Mouse (Mus musculus) thymus, postnatal 14 days (tissue): ENCODE data around the gene Atf6.
A peak's percentile ranks its signal among the peaks of the same experiment; 100 is the strongest.

Source experiments
- DNase-seq: peaks from one replicate; pipeline ENCODE4 v3.0.0; 2021

Atf6 gene

GRCm38 (mm10) chr1:170845448-170846307 is 21.9 kb downstream of the Atf6 start:
- no peak for DNase-seq

GRCm38 (mm10) chr1:170844380-170844779 is 23.2 kb downstream of the Atf6 start:
- DNase-seq = peak; percentile 29

GRCm38 (mm10) chr1:170839685-170840084 is 27.9 kb downstream of the Atf6 start:
- DNase-seq = no peak

GRCm38 (mm10) chr1:170834756-170835155 is 32.8 kb downstream of the Atf6 start:
- peak; percentile 16 for DNase-seq

- DNase-seq = no peak
Observed at GRCm38 (mm10) chr1:170829781-170830180, 37.8 kb downstream of the Atf6 start.

- no peak for DNase-seq
Observed at GRCm38 (mm10) chr1:170829344-170829743, 38.2 kb downstream of the Atf6 start.

- no peak for DNase-seq
Observed at GRCm38 (mm10) chr1:170820103-170820814, 47.3 kb downstream of the Atf6 start.

GRCm38 (mm10) chr1:170815287-170816004 is 52.1 kb downstream of the Atf6 start:
- no peak for DNase-seq

GRCm38 (mm10) chr1:170812822-170813221 is 54.7 kb downstream of the Atf6 start:
- no peak for DNase-seq

- DNase-seq = no peak
Observed at GRCm38 (mm10) chr1:170807600-170808270, 59.8 kb downstream of the Atf6 start.

- no peak for DNase-seq
Observed at GRCm38 (mm10) chr1:170804721-170805120, 62.9 kb downstream of the Atf6 start.

- no peak for DNase-seq
Observed at GRCm38 (mm10) chr1:170802669-170803068, 64.9 kb downstream of the Atf6 start.

GRCm38 (mm10) chr1:170800694-170801093 is 66.9 kb downstream of the Atf6 start:
- DNase-seq = peak; percentile 24

- DNase-seq = no peak
Observed at GRCm38 (mm10) chr1:170795741-170796347, 71.7 kb downstream of the Atf6 start.

- no peak for DNase-seq
Observed at GRCm38 (mm10) chr1:170791542-170791941, 76.0 kb downstream of the Atf6 start.

- DNase-seq = peak; percentile 35
Observed at GRCm38 (mm10) chr1:170791001-170791400, 76.6 kb downstream of the Atf6 start.

GRCm38 (mm10) chr1:170787643-170788042 is 79.9 kb downstream of the Atf6 start:
- DNase-seq = no peak

- DNase-seq = no peak
Observed at GRCm38 (mm10) chr1:170786570-170787341, 80.8 kb downstream of the Atf6 start.

GRCm38 (mm10) chr1:170777688-170778087 is 89.9 kb downstream of the Atf6 start:
- DNase-seq = no peak

GRCm38 (mm10) chr1:170774431-170774830 is 93.1 kb downstream of the Atf6 start:
- no peak for DNase-seq

- DNase-seq = no peak
Observed at GRCm38 (mm10) chr1:170773506-170773905, 94.1 kb downstream of the Atf6 start.
